Mouse (Mus musculus) c-Kit-positive CD71-negative TER-119-negative erythroid progenitor cells, embryonic 14.5 days (primary cell): ENCODE measurements around the gene Tbc1d1.
"Not testable (repeated sequence)": the region's sequence is repeated elsewhere in the genome, so short reads cannot be mapped to it uniquely, and the experiment has no call there.

Experiments
- DNase-seq: peaks from one replicate; pipeline ENCODE4 v3.0.0-alpha.2; 2013; ENCODE audit warnings: low read depth

The Tbc1d1 gene

GRCm38 (mm10) chr5:64358639-64359584 is 202.8 kb downstream of the Tbc1d1 start:
- DNase-seq, result no peak

DNA sequence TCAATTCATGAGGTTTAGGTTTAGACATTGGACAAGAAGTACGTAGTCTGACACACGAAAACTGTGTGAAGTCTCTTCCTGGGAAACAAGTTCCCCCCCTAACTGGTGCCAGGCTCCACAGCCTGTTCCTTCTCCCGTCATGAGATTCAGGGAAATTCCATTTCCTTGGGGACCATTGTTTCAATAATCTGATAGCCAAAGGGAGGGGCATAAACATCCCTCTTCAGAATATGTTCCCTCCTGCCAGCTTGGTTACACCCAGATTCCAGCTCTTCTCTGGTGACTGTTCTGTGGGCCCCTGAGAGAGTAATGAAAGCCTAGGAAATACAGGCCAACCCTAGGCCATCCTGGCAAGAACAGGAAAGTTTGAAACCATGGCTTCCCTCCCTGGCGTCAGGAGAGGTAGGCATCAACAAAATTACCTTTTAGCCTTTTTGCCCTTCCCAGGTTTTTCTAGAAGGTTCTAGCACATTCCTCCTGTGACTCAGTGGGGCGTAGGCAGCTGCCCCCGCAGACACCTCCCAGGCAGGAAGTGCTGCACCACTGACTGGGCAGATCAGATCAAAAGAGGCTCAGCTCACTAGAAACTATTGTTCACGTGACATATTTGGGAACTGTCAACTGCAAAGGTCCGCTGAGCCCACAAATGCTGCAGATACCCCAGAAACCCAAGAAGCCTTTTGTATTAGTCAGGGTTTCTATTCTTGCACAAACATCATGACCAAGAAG is 204.2 kb downstream of the Tbc1d1 start:
- DNase-seq, result no peak

- not testable (repeated sequence) for DNase-seq
Observed at GRCm38 (mm10) chr5:64360876-64361268, 204.8 kb downstream of the Tbc1d1 start.

- DNase-seq, result no peak
Observed at GRCm38 (mm10) chr5:64363859-64364406, 207.8 kb downstream of the Tbc1d1 start.

GRCm38 (mm10) chr5:64364432-64365125 is 208.5 kb downstream of the Tbc1d1 start:
- DNase-seq, result no peak

DNA sequence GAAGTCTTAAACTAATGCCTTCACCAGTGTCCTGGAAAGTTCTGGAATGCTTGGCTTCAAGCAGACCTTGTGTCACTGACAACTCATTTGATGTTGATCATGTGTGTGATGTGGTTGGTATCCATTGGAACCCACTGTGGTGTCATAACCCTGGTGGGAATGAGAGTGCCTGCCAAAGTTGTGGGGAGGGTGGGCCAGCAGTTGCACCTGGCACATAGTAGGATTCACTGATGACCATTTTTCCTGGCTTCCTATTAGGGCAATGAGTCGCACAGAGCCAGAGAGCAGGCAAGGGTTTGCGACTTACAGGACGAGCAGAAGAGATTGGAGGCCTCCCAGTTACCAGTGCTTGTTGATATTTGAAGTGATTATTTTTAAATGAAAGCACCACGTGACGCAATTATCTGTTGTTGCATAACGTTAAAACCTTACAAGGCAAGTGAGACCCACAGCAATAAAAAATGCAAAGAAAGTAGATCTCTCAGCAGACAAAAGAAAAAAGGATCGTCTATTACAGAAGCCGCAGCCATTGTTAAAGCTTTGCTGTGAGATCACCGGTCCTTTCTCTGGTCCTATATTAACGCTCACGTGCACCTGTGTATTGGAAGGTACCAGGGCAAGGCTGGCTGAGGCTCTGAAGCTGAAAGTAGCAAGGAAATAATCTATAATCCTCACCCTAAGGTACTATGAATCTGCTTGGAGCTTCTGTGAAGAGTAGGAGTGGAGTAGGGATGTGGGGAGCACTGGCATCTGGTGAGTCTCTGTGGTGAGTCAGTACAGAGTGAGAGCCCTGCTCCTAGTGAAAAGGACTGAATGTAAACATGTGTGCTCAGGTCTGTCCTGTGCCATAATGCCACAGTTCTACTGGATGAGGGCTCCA is 209.3 kb downstream of the Tbc1d1 start:
- no peak for DNase-seq

DNA sequence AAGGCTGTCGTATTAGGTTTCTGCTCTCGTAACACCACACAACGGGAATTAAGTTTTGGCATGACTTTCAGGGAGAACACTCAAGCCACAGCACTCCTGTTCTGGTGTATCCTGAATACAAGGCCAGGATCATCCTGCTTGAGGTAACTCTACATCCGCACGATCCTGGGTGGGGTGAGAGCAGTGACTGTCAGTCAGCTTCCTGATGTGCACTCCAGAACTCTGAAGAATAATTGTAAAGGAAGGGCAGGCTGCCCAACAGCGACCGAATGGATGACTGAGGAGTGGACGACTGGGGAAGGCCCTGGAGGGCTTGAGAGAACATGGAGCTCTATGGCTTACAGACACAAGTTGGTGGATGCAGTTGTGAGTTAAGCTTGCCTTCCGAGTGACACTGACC is 210.0 kb downstream of the Tbc1d1 start:
- no peak for DNase-seq

DNA sequence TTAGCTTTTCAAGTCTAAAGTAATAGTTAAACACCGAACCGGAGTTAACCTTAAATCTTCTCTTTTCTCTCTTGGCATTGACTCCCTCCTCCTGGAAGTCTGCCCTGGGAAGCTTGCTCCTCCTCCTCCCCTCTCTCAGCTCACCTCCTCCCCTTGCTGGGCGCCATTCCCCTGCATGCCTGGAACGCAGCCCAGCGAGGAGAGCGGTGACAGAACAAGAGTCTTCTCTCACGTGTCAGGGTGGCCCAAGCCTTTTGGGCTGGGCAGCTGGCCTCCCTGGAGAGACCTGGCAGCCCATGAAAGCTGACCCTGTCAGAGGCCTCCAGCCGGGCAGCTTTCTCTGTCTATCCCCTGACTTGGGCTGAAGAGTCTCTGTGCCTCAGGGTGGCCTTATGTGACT is 211.3 kb downstream of the Tbc1d1 start:
- DNase-seq, result no peak

- DNase-seq, result no peak
Observed at GRCm38 (mm10) chr5:64371331-64371831, 215.3 kb downstream of the Tbc1d1 start.

DNA sequence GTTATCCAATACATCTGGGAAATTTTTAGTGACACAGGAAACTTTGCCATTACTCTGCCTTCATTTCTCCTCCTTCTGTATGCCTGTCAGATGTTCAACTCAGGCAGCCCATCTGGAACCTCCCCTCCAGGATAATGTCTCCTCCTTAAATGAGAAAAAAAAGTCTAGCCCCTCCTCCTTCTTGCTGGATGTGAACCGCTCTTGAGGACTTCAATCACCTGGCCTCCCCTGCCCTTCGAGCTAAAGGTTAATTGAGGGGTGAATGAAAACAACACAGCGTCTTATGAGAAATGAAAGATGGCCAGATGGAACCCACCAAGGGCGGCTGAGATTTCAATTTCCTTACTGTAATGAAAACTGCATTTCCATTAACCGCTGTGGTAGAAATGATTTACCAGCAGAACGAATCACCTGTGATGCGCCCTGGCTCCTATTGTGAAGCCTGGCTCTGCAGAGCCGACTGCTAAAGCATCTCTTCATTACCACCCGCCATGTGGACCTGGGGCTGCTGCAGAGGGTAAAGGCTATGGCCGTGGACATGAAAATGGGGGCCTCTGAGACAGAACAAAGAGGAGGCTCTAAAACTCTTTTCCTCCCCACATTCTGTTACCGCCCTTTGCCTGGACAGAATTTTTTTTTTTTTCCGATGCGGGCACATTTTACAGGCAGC is 216.3 kb downstream of the Tbc1d1 start:
- no peak for DNase-seq

DNA sequence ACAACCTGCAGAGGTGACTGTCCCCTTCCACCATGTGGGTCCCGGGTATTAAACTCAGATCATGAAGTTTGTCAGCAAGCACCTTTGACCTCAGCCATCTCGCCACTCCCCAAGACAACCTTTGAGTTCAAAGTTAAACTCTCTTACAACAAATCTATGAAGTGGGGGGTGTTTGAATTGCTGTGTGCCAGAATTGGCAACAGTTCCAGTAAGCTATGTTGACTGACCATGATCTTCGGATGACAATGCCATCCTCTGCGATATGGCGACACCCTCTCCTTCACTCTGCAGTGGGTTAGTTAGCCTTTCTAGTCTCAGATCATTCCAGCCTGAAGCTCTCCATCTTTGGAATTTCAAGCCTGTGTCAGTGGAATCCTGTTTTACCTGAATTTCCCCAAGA is 217.6 kb downstream of the Tbc1d1 start:
- no peak for DNase-seq

DNA sequence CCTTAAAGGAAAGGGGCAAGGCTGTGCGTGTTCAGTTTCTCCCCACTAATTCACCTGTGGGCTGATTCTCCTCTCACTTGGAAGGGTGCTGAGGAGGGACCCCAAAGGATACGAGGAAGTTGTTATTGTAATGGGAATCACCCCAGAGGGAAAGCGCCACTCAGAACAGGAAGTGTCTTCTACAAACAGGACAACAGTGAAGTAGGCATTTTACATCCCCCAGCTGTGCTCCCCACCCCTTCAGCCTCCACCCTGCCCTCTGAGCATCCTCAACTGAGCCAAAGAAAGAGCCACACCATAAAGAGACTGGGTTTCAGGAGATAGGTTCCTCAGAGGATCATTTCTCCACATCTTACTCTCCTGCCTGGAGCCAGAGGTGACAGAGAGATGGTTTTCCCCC is 219.7 kb downstream of the Tbc1d1 start:
- DNase-seq, result no peak

DNA sequence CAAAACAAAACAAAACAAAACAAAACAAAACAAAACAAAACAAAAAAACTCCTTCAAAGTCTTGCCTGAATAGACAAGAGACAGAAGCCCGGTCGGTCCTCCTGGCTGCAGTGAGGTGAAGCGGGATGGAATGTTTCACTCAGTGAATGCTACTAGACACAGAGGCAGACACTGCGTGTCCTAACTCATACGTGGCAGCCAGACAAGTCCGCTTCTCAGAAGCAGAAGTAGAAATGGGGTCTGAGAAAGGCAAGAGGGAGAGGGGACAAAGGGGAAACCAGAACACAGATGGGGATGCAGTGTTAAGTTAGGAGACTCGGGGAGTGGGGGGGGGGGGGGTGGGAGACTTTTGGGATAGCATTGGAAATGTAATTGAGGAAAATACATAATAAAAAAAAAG is 220.4 kb downstream of the Tbc1d1 start:
- no peak for DNase-seq

DNA sequence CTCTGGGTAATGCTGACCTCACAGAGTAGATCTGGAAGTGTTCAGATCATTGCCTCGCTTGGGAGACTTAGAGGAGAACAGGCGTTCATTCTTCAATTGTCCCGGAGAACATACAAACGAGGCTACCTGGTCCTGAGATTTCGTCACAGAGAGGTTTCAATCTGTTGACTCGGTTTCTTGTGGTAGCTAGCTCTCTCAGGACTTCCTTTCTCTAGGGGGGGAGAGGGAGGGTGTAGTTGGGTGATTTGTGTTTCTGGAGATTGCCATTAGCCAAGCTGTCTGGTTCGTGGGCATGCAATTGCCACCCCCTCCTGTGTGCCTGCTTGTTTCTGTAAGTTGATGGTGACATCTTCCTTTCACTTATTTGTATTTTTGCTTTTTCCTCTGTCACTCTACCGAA is 221.6 kb downstream of the Tbc1d1 start:
- DNase-seq, result no peak

- DNase-seq, result no peak
Observed at GRCm38 (mm10) chr5:64378591-64379275, 222.6 kb downstream of the Tbc1d1 start.

DNA sequence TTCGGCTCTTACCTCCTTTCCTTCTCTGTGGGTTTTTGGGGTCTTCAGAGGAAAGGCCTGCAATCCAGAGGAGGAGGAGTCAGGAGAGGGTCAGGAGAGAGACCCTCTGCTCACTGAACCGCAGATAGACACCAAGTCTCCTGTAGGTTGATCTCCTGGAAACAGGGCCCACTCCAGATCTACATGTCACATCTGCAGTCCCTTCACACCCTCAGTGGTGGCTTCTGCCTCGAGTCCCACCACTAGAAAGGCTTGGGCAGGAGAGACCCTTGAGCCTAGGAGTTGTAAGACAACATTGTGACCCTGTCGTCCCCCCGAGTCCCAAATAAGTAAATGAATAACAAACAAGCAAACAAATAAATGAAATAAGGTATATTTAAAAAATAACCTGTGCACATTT is 223.7 kb downstream of the Tbc1d1 start:
- DNase-seq, result no peak

- no peak for DNase-seq
Observed at GRCm38 (mm10) chr5:64380698-64381375, 224.7 kb downstream of the Tbc1d1 start.

DNA sequence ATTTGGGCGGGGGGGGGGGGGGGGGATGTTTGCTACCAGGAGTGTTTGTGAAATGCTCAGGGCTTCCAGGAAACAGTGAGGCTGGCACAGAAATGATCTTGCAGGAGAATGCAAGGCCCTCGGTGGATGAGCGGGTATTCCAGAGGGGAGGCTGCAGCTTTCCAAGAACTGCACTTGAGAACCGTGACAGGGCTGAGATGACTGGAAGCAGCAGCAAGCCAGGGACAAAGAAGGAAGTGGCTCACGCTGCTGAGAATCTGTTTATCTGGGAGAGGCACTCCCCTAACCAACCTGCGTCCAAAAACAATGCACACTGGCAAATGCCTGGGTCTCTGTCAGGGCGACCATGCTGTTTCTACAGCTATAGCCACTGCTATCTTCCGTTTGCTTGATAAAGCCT is 225.4 kb downstream of the Tbc1d1 start:
- no peak for DNase-seq

GRCm38 (mm10) chr5:64382451-64383057 is 226.4 kb downstream of the Tbc1d1 start:
- DNase-seq, result peak; percentile 63
